Mouse (Mus musculus): ENCODE measurements around the gene Tspoap1.

GRCm38 (mm10) chr11:87712188-87712587 is 48.2 kb upstream of the Tspoap1 start:
- no peak for TF ChIP-seq CTCF (IDR thresholded peaks at IDR 0.05; ENCODE audit: low read depth)
- no peak for TF ChIP-seq EP300 (IDR thresholded peaks at IDR 0.05; ENCODE audit: low read depth)

Data from liver, postnatal 0 days (tissue).